Mouse (Mus musculus): ENCODE data around the gene Nav1. TPM values are rescaled to one million over a fixed set of nuclear protein-coding genes. Genes with fewer than 3 reads are reported as not detected.

Gene Nav1
- polyA plus RNA-seq, 1 experiment from 2014 or later = 18.0 TPM

- no peaks in the 10 kb centered on the region for H3K27me3 ChIP-seq (replicated peaks; ENCODE audit: control insufficient read depth, insufficient read depth, low read length)
- no peak overlapping the region for H3K4me3 ChIP-seq (ENCODE audit: low read depth, low read length)
- no peaks in the 10 kb centered on the region for H3K9me3 ChIP-seq (ENCODE audit: control insufficient read depth, low read length)
- H3K27ac ChIP-seq (replicated peaks; ENCODE audit: low read depth, low read length) = no peak overlapping the region
- H3K9ac ChIP-seq (ENCODE audit: low read depth, low read length) = no peak overlapping the region
- H3K36me3 ChIP-seq (ENCODE audit: control insufficient read depth, insufficient read depth, low read length) = no peaks in the 10 kb centered on the region
- no peak overlapping the region for H3K4me2 ChIP-seq (ENCODE audit: low read depth, low read length)
- DNase-seq (ENCODE audit: low spot score) (no peak), ATAC-seq (ENCODE audit: low read depth) (no peak)
- WGBS = 88% methylated on average over 12 of the region's 12 CpGs
- H3K4me1 ChIP-seq (ENCODE audit: control insufficient read depth, insufficient read depth, low read length) = no peaks in the 10 kb centered on the region
Measured at GRCm38 (mm10) chr1:135606355-135607015, 610 bp downstream of the Nav1 start.

GRCm38 (mm10) chr1:135605530-135605929 is 1.6 kb downstream of the Nav1 start:
- no peak overlapping the region for H3K9ac ChIP-seq (ENCODE audit: low read depth, low read length)
- no peaks in the 10 kb centered on the region for H3K36me3 ChIP-seq (ENCODE audit: control insufficient read depth, insufficient read depth, low read length)
- H3K4me1 ChIP-seq (ENCODE audit: control insufficient read depth, insufficient read depth, low read length) = 0 out of 2 replicates have a peak, but pooled peaks cover 3% of the 10 kb centered on the region
- H3K4me3 ChIP-seq (ENCODE audit: low read depth, low read length) = no peak overlapping the region
- no peaks in the 10 kb centered on the region for H3K27me3 ChIP-seq (replicated peaks; ENCODE audit: control insufficient read depth, insufficient read depth, low read length)
- WGBS = 63% methylated on average over 5 of the region's 5 CpGs
- no peak for ATAC-seq (ENCODE audit: low read depth)
- no peak overlapping the region for H3K27ac ChIP-seq (replicated peaks; ENCODE audit: low read depth, low read length)
- H3K4me2 ChIP-seq (ENCODE audit: low read depth, low read length) = no peak overlapping the region
- H3K9me3 ChIP-seq (ENCODE audit: control insufficient read depth, low read length) = no peaks in the 10 kb centered on the region
- DNase-seq (ENCODE audit: low spot score) = no peak

- WGBS = 78% methylated on average over 7 of the region's 7 CpGs
- no peaks in the 10 kb centered on the region for H3K9me3 ChIP-seq (ENCODE audit: control insufficient read depth, low read length)
- no peaks in the 10 kb centered on the region for H3K36me3 ChIP-seq (ENCODE audit: control insufficient read depth, insufficient read depth, low read length)
- no peaks in the 10 kb centered on the region for H3K27me3 ChIP-seq (replicated peaks; ENCODE audit: control insufficient read depth, insufficient read depth, low read length)
- H3K4me2 ChIP-seq (ENCODE audit: low read depth, low read length) = no peak overlapping the region
- no peak overlapping the region for H3K27ac ChIP-seq (replicated peaks; ENCODE audit: low read depth, low read length)
- no peak overlapping the region for H3K4me3 ChIP-seq (ENCODE audit: low read depth, low read length)
- H3K4me1 ChIP-seq (ENCODE audit: control insufficient read depth, insufficient read depth, low read length) = 0 out of 2 replicates have a peak, but pooled peaks cover 9% of the 10 kb centered on the region
- no peak for DNase-seq (ENCODE audit: low spot score)
- ATAC-seq (ENCODE audit: low read depth) = no peak
- no peak overlapping the region for H3K9ac ChIP-seq (ENCODE audit: low read depth, low read length)
Measured at GRCm38 (mm10) chr1:135604361-135605052, 2.6 kb downstream of the Nav1 start.

- ATAC-seq (ENCODE audit: low read depth) (0 out of 2 replicates have a peak, but pooled peaks have one; percentile 48), DNase-seq (ENCODE audit: low spot score) (peak; percentile 52)
- 35% methylated on average over 9 of the region's 11 CpGs for WGBS
- no peaks in the 10 kb centered on the region for H3K27me3 ChIP-seq (replicated peaks; ENCODE audit: control insufficient read depth, insufficient read depth, low read length)
- H3K9me3 ChIP-seq (ENCODE audit: control insufficient read depth, low read length) = no peaks in the 10 kb centered on the region
- 0 out of 2 replicates have a peak, but pooled peaks cover 9% of the 10 kb centered on the region for H3K4me1 ChIP-seq (ENCODE audit: control insufficient read depth, insufficient read depth, low read length)
- no peak overlapping the region for H3K4me2 ChIP-seq (ENCODE audit: low read depth, low read length)
- H3K4me3 ChIP-seq (ENCODE audit: low read depth, low read length) = no peak overlapping the region
- no peak overlapping the region for H3K9ac ChIP-seq (ENCODE audit: low read depth, low read length)
- H3K36me3 ChIP-seq (ENCODE audit: control insufficient read depth, insufficient read depth, low read length) = no peaks in the 10 kb centered on the region
- no peak overlapping the region for H3K27ac ChIP-seq (replicated peaks; ENCODE audit: low read depth, low read length)
Measured at GRCm38 (mm10) chr1:135603121-135603870, 3.8 kb downstream of the Nav1 start.

- Histone ChIP-seq H3K4me2 (ENCODE audit: low read depth, low read length) (no peak overlapping the region), H3K4me1 (ENCODE audit: control insufficient read depth, insufficient read depth, low read length) (0 out of 2 replicates have a peak, but pooled peaks cover 9% of the 10 kb centered on the region), H3K27me3 (replicated peaks; ENCODE audit: control insufficient read depth, insufficient read depth, low read length) (no peaks in the 10 kb centered on the region), H3K4me3 (ENCODE audit: low read depth, low read length) (no peak overlapping the region), H3K9ac (ENCODE audit: low read depth, low read length) (no peak overlapping the region), H3K36me3 (ENCODE audit: control insufficient read depth, insufficient read depth, low read length) (no peaks in the 10 kb centered on the region), H3K9me3 (ENCODE audit: control insufficient read depth, low read length) (no peaks in the 10 kb centered on the region), H3K27ac (replicated peaks; ENCODE audit: low read depth, low read length) (peak overlapping the region; percentile 44; the same call in 1 of the 2 replicates)
- 51% methylated on average over 15 of the region's 15 CpGs for WGBS
- ATAC-seq (ENCODE audit: low read depth) (peak; percentile 27; the same call in 1 of the 2 replicates), DNase-seq (ENCODE audit: low spot score) (peak; percentile 50)
Measured at GRCm38 (mm10) chr1:135600023-135601005, 6.8 kb downstream of the Nav1 start.

GRCm38 (mm10) chr1:135598251-135598879 is 8.7 kb downstream of the Nav1 start:
- H3K27ac ChIP-seq (replicated peaks; ENCODE audit: low read depth, low read length) = no peak overlapping the region
- DNase-seq (ENCODE audit: low spot score) (peak; percentile 40), ATAC-seq (ENCODE audit: low read depth) (peak; percentile 13)
- no peak overlapping the region for H3K9ac ChIP-seq (ENCODE audit: low read depth, low read length)
- H3K36me3 ChIP-seq (ENCODE audit: control insufficient read depth, insufficient read depth, low read length) = no peaks in the 10 kb centered on the region
- no peaks in the 10 kb centered on the region for H3K9me3 ChIP-seq (ENCODE audit: control insufficient read depth, low read length)
- 0 out of 2 replicates have a peak, but pooled peaks cover 9% of the 10 kb centered on the region for H3K4me1 ChIP-seq (ENCODE audit: control insufficient read depth, insufficient read depth, low read length)
- no peak overlapping the region for H3K4me2 ChIP-seq (ENCODE audit: low read depth, low read length)
- H3K4me3 ChIP-seq (ENCODE audit: low read depth, low read length) = no peak overlapping the region
- WGBS = 54% methylated on average over 8 of the region's 8 CpGs
- no peaks in the 10 kb centered on the region for H3K27me3 ChIP-seq (replicated peaks; ENCODE audit: control insufficient read depth, insufficient read depth, low read length)

GRCm38 (mm10) chr1:135594279-135594903 is 12.7 kb downstream of the Nav1 start:
- Histone ChIP-seq H3K9me3 (ENCODE audit: control insufficient read depth, low read length) (no peaks in the 10 kb centered on the region), H3K4me2 (ENCODE audit: low read depth, low read length) (no peak overlapping the region), H3K27ac (replicated peaks; ENCODE audit: low read depth, low read length) (no peak overlapping the region), H3K27me3 (replicated peaks; ENCODE audit: control insufficient read depth, insufficient read depth, low read length) (no peaks in the 10 kb centered on the region), H3K36me3 (ENCODE audit: control insufficient read depth, insufficient read depth, low read length) (no peaks in the 10 kb centered on the region), H3K4me1 (ENCODE audit: control insufficient read depth, insufficient read depth, low read length) (no peaks in the 10 kb centered on the region), H3K9ac (ENCODE audit: low read depth, low read length) (no peak overlapping the region), H3K4me3 (ENCODE audit: low read depth, low read length) (no peak overlapping the region)
- ATAC-seq (ENCODE audit: low read depth) (no peak), DNase-seq (ENCODE audit: low spot score) (no peak)
- WGBS = 48% methylated on average over 9 of the region's 9 CpGs
